Mouse (Mus musculus) right cerebral cortex, postnatal 10 days (tissue): ENCODE measurements around the gene Itpkb.
"Not testable (repeated sequence)": the region's sequence is repeated elsewhere in the genome, so short reads cannot be mapped to it uniquely, and the experiment has no call there.

ENCODE experiments used
- DNase-seq, 2 experiments: peaks; one replicate each; pipeline ENCODE4 v3.0.0; 2021; ENCODE audit warnings: low spot score in 2 of 2

Gene Itpkb

DNA sequence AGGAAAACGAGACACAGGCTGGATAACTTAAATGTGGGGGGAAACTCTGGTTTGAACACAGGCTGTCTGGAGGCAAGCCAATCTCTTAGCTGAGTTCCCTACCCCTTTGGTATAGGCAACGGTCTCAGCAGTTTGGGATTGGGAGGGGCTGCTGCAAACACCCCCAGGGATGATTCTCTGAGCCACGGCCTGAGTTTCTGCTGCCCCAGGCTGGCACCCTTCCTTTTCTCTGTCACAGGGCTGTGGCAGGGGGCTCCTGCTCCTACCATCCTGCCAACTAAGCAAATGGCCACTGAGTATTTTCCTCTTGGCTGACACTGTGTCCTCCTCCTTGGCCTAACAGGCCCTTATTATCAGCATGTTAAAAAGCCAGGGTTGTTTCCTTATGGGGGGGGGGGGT is 37.3 kb downstream of the Itpkb start:
- no peak for DNase-seq

DNA sequence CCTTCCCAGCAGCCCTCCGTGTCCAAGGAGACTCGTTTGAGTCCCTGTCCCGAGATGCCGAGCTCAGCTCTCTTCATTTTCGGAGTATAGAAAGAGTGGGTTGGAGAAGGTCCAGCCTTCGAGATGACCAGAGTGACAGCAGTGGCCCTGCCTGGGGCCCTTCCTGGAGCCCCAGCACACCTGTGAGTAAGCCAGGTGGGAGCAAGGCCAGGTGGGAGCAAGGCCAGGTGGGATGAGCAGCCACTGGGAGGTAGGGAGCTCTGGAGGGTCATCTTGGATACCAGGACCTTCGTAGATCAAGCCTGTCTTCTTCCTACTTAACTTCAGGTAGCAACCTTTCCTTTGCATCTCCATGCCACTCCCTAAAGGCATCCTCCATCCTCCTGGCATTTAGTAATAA is 37.8 kb downstream of the Itpkb start:
- no peak for DNase-seq

DNA sequence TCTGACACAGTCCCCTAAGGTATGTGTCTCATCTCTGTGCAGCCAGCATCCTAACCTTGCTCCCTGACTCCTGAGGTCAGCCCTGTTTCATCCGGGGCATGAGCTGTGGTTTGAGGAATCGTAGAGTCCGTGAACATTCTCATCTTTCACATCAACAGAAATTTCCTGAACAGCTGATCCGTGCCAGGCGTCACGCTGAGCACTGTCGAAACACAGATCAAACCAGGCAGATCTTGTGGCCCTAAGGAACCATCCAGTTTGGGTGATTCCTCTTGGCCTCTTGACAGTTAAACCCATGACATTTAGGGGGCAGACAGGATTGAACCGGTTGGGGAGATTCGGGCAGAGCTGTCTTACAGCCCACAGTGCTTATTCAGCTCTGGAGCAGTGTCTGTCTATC is 38.4 kb downstream of the Itpkb start:
- no peak for DNase-seq

DNA sequence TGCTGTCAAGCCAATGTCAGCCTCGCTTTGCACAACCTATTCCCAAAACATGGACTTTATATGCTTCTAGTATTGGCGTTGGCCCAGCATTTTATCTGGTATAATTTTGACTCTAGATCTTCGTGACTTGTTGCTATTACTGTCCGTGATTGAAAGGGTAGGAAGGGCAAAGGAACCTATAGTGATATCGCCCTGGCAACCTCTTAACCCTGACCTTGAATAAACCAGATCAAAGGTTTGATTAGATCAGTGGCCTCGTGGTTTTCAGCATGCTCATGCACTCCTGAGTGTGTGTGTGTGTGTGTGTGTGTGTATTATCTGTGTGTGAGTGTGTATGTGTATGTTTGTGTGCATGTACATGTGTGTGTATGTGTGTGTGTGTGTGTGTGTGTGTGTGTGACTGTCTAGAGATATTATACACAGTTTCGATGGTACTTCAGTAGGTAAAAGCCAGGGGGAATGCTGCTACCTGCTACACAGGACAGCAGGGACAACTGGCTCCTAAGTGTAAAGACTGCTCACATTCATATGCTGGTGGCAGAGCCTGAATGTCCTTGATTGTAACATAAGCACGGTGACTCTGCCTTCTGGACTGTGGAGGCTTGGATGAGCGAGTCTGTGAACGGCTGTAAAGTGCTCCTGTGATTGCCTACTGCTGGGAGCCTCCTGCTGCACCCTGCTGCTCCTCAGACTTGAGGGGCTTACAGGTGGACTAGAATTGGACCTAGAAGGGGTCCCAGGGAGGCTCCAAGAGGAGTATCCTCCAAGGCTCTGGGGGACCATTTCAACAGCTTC is 40.8 kb downstream of the Itpkb start:
- no peak for DNase-seq

DNA sequence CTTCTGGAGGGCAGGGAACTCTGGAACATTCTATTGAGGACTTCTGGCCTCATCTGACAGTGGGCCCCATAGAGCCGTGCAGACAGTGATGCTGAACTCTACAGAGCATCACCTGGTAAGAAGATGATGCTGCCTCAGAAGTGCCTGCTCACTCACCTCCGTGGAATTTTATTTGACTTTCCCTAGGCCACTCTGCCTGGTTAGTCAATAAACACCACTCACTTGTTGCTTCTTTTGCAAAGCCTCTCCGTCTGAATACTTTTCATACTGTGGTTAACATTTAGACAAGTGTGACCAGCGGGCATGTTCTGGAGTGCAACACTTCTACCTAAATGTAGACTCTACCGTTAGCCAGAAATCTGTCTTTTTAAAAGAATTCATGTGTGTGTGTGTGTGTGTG is 42.0 kb downstream of the Itpkb start:
- not testable (repeated sequence) for DNase-seq

DNA sequence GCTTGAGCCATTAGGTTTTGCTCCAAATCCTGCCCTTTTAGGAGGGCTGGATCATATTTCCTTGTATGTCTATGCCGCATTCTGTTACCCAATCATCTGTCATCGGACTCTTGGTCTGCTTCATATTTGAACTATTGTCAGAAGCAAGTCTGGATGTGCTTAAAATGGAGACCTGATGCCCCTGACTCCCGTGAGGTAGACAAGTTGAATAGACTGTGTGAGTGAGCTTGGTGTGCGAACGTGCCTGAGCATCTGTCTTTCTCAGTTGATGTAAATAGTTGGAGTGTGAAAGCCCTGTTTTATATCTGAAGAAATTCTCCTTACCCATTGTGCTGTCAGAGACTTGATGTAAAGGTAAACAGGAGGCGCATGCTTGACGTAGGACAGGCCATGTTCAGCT is 46.3 kb downstream of the Itpkb start:
- no peak for DNase-seq

DNA sequence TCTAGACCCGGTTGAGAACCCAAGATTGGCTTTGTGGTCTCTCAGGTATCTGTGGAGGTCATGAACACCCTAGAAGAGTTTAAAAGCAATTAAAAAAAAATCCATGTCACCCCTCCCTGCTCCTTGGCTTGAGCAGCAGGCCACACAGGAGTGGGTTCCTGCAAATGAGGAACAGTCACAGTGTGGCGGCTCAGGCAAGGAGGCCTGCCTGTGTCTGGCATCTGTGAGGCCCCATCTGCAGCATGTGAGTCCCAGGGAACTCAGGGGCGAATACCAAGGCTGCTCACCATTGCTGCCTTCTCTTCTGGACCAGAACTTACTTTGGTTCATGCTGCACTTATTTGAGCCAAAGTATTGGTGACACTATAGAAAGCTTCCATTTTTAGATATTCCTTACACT is 49.3 kb downstream of the Itpkb start:
- DNase-seq: no peak

DNA sequence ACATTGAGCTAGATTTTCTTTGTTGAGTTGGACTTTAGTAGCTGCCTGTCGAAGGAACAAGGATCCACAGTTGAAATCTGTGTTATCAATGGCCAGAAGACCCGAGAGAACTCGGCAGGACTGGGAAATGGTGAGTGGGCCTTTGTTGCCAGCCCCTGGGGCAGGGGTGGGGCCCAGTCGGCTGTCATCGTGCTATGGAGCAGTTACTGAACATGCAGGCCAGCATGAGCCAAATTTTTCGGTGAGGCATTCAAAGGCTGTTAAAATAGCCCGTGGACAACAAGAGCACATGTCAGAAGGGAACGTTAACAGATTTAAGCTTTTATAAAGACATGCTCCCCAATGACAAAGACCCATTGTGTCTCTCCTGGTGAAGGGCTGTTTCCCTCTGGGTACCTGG is 52.1 kb downstream of the Itpkb start:
- no peak for DNase-seq

DNA sequence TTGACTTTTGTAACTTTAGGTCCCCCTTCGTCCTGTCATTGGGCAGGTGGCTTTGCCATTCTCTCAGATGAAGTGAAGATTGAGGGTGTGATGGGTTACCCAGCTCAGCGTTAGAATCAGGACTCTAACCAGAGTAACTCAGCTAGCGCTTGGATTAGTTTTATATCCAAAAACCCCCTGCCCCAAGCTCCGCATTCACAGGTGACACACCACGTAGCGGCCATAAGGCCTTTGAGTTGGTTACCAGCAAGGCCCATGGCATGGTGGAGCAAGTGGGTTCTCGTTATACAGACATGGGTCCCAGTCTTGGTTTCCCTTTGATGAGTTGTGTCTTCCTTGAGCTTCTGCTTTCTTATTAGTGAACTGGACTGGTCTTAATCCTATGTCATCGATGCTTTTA is 53.6 kb downstream of the Itpkb start:
- no peak for DNase-seq

DNA sequence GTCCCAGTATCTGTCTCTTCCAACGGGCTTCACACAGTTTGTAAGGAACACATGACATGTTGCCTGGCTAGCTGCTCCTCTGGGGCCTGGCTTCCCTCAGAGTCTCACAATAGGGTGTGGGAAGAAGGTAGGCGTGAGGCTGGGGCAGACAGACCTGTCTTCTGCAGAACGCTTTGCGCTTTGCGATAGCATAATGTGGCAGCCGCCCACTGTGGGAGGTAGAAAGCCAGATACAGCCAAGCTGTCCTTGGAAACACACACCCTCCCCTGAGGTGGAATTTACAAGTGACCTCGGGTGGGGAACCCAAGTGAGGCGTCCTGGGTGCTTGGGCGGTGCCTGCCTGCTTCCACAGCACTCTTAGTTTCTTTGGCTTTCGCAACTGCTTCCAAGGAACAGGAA is 54.2 kb downstream of the Itpkb start:
- DNase-seq: no peak

DNA sequence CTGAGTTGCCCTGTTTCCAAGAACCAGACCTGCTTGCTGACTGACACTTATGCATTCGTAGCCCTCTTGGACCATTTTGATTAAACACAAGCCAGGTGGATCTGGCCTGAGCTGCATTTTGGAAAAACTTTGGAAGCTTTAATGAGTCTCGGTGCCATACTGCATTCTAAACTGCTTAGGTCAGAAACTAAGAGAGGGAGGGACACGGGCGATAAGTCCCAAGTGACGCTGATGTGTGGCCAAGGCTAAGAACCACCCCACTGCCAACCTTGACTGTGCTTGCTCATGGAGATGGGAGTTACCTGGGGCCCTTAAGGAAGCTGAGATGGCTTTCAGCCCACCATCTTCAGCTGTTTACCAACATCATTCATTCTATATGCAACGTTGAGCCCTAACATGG is 55.0 kb downstream of the Itpkb start:
- DNase-seq: no peak

DNA sequence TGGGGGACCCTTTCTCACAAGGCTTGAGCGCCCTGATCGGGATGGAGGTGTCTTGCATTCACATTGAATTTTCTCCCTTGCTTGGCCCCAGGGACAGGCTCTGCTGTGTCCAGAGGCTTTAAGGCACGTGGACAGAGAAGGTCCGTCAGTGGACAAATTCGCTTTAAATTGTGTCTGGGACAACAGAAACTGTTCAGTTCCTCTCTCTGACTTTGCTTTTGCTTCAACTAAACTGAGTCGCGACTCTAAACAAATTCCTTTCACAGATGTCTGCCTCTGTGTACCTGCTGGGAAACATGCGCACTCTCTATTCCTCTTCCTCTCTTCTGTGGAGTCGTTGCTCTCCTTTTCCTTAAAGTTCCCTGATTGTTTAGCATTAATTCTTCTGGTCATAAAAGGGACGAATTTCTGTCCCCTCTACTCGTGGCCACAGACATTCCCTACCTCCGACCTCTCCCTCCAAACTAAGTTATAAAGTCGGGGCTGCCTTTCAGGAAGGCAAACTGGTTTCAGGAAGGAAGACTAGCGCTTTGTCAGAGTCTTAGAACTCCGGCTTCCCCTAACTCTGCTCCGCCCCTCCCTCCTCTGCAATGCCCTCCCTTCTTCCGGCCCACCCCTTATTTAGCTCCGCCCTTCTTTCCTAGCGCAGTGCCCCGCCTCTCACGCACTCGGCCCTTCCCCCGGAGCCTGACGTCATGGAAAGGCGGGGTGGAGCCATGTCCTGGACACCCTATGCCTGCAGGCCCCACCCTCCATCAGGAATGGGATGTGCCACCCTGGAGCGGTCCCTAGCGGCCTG is 56.9 kb downstream of the Itpkb start:
- DNase-seq: peak; percentile 98 to 99

DNA sequence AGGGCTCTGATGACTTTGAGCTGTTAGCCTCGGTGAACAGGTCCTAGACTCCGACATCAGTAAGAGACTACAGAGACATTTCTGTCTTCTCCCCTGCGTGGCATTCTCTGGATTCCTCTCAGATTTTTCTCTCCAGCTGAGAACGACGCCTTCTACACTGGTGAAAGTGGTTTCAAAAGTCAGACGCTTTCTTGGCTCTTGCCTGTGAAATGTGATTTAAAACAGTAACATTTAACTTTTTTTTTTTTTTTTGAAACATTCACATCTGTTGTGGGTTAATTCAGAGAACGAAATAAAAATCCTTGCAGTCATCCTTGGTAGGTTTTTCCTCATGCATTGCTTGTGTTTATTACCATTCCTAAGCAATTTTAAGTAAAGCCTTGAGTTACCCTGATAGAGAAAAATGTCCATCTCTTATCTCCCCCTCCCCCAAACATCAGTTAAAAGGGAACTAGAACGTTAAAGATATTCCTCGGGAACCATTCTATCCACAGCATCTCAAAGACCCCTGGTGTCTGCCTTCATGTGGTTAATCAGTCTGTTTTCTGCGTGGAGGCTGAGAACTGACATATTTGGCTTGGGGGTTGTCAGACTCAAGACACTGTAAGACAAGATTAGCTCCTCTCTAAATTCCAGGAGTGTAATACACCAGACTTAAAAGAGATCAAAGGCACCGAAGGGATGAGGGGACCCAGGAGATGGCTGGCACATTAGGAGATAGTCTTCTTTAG is 57.6 kb downstream of the Itpkb start:
- no peak for DNase-seq

DNA sequence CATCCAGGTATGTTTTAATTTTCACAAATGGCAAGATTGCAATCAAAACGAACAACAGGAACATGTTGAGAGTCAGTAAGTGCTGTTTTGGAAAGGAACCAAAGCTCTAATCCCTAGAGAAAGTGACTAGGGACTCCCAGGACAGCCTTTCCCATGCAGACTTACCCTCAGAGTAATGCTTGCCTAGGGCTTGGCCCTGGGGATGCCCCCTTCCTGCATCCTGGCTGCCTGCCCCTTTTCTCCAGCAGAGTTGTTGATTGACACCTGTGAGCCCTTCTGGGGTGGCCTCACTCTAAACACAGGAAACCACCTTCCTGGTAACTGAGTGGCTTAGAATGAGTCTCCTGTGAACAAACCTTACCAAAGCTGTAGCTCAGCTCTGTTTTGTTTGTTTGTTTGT is 58.2 kb downstream of the Itpkb start:
- DNase-seq: no peak

DNA sequence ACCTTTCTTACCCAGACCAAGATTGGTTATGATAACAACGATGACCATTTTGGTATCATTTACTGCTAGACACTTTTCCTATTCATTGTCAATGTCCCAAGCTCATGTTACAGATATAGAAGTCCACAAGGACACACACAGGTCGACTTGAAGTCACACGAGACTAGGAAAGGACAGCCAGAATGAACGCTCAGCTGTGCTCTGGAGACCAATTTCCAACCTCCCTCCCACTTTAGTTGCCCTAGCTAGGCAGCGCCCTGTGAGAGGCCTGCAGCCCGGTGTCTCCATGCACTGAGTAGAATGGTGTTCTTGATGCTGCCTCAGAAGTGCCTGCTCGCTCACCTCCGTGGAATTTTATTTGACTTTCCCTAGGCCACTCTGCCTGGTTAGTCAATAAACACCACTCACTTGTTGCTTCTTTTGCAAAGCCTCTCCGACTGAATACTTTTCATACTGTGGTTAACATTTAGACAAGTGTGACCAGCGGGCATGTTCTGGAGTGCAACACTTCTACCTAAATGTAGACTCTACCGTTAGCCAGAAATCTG is 59.0 kb downstream of the Itpkb start:
- not testable (repeated sequence) for DNase-seq

DNA sequence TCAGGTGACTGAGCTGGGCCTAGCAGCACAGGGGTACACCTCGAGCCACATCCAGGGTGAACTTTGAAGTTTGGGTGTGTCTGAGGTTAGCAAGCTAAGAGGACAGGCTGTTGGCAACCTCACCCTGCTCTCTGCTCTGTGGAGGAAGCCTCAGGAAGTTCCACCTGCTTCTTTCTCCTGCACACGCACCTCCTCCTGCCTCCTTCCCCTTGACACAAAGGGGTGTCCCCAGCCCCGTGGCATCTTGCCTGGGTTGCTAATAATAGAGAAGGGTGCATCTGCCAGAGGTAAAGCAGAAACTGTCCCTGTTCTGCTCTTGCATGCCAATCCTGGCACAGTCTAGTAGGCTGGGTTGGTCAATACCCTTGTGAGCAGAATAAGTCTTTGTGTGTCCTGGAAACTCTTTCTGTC is 60.0 kb downstream of the Itpkb start:
- DNase-seq: no peak

DNA sequence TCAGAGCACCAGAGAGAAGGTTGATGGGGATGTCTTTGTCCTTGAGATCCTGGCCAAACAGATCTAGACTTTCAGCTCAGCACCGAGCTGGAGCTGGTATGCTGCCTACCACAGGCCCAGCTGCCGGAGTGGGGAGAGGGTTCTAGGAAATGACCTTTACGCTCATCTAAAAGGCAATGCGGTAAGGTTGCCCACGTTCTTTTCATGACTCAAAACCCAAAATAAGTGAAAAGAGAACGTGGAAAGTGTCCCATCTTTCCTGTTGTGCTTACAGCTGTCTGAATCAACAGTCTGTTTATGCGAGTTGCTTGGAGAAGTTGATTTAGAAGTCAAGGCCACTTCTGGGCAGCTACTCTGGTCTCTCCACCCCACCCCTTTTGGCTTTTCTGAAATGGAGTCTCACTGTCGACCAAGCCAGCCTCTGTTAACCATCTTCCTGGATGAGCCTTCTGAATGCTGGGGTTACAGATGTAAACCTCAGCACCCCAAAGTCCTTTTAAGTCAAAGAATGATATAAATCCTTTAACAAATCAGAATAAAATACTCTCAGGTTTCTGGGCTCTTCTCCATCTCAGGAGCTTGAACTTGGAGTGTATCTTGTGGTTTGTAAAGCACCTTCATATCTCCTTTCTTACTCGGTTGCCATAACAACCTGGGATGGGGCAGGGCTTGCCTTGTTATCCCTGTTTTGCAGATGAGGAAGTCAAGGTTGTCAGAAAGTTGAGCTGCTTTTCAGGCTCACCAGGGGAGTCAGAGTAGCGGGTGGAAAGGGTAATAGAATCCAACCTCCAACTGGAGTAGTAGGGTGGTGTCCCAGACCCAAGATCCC is 60.7 kb downstream of the Itpkb start:
- no peak for DNase-seq

DNA sequence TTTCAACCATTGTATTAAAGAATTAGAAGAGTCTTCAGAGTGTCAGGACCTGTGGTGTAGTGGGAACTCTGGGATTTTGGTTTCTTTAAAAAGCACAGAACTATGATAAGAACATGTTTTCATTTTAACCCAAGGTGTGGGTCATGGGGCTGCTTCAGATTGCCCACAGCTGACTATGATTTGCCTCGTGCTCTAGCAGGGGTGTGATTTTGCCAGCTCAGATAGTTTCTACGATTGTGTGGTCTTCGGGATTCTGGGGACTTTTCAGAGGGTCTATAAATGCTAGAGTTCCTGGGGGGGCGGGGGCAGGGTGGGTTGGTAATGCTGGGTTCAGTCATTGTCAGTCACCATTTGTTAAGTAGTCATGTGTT is 61.3 kb downstream of the Itpkb start:
- no peak for DNase-seq

DNA sequence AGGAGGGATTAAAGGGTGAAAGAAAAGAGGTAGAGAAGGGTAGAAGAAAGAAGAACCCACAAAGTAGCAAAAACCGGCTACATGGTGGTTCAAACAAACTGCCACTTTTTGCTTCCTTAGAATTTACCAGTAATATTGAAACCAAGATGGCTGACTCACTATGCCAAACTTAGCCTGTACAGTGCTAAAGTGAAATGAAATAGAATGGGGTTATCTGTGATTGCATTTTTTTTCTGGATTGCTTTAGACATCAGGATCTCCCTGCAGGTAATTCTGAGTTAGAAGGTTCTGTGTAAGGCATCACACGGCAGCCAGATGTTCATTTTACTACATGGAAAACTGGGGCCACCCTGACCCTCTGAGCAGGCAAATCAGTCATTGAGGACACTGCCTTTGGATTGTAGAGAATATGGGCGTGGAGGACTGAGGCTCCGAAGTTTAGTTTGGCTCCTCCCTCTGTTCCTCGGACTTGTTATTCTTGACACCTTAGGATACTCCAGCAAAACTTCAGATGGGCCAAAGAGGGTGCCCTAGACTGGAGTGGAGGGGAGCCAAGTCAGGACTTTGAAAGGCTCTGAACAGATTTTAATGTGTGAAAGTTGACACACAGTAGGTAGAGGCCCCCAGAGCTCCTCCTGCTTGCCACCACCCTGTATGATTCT is 62.0 kb downstream of the Itpkb start:
- DNase-seq: no peak

DNA sequence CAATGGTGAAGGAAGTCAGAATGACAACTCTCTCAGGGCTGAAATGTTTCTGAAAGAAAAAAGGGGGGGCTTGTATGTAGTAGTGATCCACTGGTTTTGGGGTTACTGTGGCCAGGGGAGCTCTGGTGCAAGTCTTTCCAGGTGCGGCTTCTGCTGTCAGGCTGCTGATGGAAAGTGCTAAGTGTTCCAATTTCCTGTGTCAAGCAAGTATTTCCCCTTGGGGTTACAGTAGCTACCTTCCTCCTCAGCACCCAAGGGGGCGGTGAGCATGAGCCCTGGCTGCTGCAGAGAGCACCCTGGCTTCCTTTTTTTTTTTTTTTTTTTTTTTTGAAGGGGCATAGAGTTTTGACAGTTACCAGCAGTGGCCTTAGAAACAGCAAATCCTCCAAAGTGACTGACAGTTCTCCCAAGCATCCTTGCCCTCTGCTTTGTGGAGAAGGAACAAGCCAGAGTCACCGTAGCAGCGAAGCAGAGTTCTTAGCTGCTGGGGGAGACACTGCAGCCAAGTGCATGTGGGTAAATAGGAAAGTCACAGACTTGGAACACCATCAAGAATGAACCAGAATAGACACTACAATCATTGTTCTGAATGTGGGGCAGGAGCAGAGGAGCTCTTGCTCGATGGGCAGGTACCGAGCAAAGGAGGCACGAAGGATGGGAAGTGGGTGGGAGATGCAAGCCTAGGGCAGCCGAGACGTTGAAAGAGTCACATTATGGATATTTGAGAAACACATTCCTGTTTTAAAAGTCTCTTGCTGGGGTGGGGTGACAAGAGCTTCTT is 62.9 kb downstream of the Itpkb start:
- DNase-seq: no peak
